Mouse (Mus musculus) cerebellum, postnatal 36 days (tissue): Measurements from ENCODE around the gene Camkk2.

Source experiments
- DNase-seq, 2 experiments: peaks; one replicate each; pipeline ENCODE4 v3.0.0; 2021 to 2022; ENCODE audit warnings: mixed read lengths in 2 of 2

Camkk2 gene

DNA sequence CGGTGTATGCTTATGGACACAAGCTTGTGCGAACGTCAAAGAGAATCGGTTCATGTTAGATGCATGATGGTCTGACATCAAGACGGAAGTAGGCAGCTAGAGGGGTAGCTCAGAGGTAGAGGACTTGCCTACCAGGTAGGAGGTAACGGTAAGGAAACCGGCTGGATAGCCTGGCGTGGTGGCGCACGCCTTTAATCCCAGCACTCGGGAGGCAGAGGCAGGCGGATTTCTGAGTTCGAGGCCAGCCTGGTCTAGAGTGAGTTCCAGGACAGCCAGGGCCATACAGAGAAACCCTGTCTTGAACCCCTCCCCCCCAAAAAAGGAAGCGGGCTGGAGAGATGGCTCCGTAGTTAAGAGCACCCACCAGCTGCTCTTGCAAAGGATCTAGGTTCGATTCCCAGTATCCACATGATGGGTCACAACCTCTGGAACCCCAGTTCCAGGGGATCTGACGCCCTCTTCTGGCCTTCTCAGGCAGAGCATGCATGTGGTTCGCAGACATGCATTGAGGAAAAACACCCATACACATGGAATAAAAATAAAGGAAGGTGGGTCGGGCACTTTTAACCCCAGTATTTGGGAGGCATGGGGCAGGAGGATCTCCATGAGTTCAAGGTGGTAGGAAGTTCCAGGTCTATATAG, 1.7 kb upstream of the Camkk2 start:
- no peak for DNase-seq

DNA sequence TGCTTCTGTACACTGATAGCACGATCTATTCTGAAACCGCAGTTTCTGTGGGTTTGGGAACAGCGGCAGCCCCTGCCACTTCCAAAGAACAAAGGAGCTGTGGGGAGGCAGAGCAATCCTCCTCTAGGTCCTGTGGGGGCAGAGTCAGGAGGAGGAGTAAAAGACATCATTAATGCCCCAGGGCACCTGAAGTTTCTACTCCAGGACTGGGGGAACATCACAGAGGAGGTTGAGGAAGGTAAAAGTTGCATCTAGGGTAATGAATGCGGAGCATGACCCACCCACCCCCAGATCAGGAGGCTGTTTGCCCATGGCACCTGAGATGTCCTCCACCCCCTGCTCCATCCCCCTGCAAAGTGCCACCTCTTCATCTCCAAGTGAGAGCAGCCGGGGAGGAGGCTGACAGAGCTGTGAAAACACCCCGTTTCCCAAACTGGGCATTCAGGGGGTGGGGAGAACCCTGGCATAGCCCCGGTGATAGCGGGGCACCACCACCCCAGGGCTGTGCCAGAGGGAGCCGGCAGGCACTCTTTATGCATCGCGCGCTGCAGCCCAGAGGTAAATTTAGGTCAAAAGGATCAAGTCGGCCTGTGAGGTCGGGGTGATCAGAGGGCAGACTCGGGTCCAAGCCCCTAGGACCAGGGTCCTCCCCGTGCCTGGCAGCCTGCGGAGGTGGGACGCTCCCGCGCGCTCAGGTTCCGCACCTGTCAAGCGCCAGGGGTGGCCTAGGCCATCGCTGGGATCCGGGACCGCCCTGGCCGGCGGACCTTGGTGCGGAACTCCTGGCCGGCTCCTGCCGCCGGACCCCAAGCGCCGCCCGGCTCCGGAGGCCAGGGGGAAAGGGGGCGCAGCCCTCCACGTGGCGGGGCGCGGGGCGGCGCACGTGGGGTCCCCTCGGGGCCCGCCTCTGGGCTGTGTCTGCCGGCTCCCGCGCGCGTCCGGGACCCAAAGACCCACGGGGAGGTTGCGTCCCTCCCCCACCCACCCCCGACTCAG, 680 bp downstream of the Camkk2 start:
- DNase-seq = peak; percentile 51 to 52

DNA sequence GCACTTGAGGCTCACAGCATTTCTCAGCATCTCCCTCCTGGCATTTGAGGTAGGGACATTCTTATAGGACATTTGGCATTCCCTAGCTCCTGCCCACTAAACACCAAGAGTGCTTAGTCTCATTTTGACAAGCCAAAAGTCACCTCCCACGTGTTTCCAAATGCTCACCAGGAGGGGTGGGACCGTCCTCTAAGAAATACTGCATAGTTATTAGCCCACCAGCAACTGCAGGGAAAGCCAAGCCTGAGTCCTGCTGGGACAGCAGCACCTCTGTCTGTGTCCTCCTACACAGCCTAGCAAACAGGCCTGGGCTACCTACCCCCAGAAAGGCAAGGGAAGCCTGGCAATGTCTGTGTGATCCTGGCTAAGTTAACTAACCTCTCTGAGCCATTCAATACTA, 1.9 kb downstream of the Camkk2 start:
- DNase-seq = no peak

DNA sequence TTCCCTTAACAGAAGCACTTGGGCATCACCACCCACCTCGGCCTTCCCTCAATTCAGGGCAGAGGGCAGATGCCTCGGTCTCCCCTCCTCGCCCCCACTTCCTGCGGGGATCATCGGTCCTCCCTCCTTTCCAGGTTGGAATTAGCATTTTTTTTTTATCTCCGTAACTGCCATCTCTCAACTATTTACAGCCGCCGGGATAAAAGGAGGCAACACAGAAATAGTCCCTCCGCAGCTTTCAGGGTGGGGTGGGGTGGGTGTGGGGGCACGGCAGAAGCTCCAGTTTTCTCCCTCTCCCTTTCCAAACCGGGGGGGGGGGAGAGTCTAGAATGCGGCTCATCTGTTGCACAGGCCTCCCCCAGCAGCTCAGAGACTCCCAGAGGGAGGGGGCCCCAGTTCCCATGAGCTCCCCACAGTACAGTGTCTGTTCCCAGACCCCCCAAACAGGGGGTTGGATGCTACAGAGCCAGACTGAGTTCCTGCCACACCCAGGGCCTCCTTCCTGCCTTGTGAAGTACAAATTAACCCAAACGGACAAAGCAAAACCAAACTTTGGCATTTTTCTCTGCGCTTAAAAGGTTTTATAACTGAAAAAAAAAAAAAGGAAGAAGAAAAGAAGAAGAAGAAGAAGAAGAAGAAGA, 3.4 kb downstream of the Camkk2 start:
- DNase-seq = no peak

DNA sequence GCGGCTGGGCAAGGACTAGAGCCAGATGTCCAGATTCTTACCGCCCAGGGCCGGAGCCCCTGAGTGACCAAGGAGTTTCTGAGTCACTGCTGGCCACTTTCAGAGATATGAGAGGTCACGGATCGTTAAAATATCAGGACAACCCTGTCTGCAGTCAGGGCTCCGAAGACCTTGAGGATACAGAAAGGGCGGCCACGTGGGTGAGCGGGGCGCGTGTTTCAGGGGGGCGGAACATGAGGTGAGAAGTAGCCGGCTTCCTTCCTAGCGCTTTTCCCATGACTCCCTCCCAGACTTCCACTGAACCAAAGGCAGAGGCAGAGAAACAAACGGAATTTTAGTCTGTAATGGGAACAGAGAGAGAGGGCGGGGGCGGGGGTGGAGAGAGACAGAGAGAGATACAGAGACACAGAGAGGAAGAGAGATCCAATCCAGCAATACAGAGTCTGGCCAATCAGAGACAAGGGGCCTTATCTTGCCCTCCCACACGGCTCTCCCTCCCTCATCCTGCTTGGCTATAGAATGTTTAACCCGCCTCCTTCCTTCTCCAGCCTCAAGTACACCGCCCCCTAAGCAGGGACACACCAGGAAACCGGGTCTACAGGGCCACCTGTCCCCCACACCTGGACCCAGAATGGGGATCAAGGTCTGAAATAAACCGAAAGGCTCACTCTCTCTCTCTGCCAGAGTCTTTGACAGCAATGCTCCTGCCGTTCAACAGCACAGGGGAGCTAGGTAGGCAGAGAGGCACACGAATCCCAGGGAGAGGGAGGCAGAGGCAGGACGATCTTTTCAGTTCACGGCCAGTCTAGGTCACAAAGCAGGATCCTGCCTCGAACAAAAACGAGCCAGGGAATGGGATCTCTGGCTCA, 4.2 kb downstream of the Camkk2 start:
- DNase-seq = no peak

DNA sequence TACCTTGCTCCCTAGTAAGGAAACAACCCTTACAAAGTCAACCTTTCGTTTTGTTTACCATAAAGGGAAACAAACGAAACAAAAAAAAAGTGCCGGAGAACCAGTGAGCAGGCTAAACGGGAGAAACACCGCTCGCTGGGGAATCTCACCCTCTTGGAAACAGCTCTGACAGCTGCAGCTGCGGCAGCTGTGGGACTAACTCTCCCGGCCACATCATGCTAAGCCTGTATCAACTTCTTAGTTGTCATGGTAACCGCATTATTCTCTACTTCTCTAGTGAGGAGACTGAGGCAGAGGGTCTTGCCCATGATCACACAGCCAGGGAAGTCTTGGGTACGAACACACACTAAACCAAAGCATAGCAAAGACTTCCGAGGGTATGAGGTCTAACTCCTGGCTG, 5.5 kb downstream of the Camkk2 start:
- DNase-seq = no peak

DNA sequence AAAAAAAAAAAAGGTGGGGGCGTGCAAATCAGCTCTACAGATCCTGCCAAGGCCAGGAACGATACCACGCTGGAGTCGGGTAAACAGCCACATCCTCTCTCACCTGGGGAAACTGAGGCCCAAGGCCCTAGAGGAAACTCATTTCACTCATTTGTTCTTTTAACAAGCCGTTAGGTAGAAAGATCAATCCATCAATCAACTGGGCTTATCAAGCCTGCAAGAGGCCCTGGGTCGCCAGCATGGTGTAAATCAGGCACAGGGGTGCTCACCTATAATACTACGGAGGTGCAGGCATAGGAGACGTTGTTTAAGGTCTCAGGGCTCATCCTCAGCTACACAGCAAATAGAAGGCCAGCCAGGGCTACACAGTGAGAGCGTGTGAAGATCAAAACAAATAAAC, 7.8 kb downstream of the Camkk2 start:
- DNase-seq = no peak

DNA sequence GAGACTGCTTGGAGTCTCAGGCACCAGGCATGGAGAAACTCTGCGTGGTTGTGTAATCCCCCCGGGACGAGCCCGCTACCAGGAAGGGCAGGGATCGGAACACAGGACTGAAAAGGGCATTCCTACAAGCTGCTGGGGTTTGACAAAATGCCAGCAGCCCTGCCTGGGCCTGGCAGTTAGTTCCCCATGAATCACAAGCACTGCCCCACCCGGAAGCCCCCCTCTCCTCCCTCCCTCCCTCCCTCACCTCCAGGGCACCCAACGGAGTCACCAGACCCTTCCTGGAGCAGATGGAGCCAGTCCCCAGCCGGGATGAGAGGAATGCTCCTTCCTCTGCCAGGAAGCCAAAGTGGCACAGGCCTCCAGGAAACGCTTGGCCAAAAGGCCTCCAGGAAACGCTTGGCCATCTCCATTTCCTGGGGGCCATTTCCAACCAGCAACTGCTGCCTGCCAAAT, 8.4 kb downstream of the Camkk2 start:
- peak; percentile 91 to 92 for DNase-seq

DNA sequence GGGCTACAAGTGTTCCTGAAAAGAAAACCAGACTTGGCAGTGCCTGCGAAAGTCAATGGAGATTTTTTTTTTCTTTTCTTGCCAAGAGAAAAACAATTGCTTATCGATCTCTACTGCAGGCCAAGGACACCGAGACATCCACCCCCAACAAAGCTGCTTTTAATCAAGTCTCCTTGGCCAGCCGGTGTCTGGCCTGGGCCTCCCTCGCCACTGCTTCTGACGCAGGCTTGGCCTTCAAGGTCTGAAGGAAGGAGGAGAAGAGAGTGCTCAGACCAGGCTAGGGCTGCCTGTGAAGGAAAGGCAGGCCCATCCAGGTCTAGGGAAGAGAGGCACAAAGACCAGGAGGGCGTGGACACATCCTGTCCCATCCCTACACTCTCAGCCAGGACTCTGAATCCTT, 8.9 kb downstream of the Camkk2 start:
- DNase-seq = peak in 1 of 2 experiments; percentile 38

DNA sequence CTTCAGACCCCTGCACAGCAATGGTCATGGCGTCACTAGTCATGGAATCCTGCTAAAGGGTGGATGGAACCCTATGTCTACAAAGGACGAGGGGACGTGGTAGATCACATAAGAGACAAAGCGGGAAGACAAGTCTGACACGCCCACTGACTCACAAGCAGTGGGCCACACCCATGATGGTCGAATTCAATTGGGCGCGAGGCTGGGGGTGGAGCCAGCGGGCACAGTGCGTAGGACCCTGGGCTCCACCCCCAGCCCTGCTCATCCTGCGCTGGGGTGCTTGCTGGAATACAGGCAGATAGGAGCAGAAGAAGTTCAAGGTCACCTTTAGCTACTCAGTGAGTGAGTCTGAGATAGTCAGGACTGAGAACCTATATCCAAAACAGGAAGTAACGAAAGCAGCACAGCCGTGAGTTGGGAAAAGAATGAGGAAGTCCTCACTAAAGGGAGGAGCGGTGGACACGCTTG, 10.1 kb downstream of the Camkk2 start:
- no peak for DNase-seq

DNA sequence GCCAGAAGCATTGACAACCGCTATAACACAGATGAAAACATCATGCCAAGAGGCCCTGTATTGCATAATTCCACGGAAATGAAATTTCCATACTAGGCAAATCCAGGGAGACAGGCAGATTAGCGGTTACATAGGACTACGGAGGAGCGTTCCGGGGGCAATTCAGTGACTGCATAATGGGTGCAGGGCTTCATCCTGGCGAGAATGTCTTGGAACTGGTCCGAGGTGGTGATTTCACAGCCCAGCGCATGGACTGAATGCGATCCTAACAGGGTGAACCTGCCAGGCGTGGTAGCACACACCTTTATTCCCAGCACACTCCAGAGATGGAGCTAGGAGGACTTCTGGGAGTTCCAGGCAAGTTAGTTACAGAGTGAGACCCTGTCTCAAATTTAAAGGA, 11.9 kb downstream of the Camkk2 start:
- DNase-seq = no peak

DNA sequence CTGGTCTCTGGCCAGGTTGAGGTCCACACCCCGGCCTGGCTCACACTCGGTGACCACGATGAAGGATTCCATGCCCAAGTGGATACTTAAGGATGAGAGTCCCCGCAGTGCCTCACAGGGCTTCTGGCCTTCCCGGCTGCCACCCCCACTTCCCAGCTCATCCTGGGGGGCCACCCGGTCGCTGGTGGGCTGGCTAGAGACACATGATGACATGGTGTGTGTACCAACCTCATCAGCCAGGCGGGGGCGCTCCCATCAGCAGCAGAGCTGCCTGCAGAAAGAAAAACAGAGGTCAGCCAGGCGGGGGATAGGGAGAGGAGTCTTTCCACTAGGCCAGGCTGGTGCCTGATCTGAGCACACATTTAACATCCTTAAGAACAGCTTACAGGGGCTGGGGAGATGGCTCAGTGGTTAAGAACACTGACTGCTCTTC, 15.2 kb downstream of the Camkk2 start:
- peak; percentile 70 to 81 for DNase-seq

DNA sequence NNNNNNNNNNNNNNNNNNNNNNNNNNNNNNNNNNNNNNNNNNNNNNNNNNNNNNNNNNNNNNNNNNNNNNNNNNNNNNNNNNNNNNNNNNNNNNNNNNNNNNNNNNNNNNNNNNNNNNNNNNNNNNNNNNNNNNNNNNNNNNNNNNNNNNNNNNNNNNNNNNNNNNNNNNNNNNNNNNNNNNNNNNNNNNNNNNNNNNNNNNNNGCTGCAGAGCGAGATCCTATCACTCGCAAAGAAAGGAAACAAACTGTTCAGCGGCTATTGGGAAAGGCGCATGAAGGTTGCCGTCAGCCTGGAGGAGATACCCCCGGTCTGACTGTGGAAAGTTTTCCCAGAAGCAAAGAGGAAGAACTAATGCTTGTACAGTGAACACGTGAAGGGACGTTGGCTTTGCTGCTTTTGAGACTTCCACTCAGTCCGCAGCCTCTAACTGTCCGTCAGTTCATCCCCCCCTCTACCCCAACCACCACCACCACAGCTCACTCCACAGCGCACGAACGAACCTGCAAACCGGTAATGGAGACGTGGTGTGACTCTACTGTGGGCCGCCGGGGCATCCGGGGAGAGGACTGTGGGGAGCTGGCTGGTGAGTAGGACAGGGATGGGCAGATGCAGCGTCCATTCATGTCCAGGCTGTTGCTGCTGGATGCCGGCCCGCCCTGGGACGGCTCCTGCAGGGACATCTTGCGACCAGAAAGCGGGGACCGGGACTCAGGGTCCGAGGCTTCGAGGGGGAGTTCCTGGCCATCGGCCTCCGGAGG, 15.8 kb downstream of the Camkk2 start:
- peak; percentile 51 to 52 for DNase-seq

DNA sequence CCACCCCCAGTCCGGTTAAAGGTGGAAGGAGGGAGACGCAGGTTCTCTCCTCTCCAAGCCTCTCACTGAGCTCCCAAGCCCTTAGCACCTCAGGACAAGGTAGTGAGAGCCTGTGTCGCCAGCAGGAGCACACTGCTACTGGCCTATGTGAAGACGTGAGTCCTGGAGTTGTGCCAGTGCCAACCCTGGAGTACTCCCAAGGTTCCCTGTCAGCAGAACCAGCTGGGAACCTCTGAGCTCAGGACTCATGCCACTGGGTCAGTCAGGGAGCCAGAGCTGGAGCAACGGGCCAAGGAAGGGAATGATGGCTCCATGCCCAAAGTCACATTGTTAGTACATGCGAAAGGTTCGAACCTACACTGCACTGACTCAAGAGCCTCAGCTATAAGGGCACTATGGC, 22.5 kb downstream of the Camkk2 start:
- peak; percentile 82 to 85 for DNase-seq

DNA sequence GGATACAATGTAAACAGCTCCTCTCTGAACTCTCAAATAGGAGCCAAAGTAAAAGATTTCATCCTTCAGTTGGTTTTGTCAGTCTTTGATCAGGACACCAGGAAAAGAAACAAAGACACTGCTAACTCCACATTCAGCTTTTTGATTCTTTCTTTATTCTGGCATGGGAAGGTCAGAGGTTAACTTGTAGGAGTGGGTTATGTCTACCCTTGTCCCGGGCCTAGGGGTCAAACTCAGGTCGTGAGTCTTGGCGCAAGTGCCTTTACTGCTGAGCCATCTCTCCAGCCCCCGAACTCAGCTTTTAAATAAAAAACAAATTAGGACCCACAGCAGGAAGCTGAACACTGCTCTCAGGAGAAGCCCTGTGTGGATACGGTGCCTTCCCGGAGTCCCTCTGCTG, 23.1 kb downstream of the Camkk2 start:
- no peak for DNase-seq

DNA sequence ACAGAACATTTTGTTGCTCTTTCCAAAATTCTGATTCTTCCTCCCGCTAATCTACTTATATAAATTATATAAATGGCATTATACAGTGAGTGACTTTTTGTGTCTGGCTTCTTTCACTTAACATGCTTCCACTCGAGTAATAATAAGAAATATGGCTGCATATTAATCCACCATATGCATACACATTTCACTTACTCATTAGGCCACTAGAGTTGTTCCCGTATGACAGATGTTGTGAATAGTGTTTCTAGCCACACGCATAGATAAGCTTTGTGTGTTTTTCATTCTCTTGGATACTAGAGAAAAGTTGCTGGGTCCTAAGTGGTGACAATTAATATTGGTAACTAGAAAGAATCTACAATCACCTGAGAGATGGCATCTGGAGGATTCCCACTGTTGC, 23.6 kb downstream of the Camkk2 start:
- DNase-seq = no peak

DNA sequence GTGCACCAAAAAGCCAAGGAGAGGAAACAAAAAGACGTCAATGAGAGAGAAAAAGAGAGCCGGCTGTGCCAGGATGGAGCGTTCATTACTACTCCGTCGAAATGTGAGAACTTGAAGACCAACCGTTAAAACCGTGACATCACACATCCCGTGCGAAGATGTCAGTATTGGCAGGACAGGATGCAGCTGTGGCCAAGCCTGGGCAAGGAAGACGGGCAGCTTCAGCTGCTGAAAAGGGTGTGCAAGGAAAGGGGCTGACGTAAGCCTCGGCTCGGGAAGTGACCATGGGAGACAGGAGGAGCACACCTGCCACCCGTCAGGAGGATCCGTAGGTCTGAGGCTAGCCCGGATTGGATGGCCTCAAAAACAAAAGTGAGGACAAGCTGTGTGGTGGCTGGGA, 24.7 kb downstream of the Camkk2 start:
- DNase-seq = no peak

DNA sequence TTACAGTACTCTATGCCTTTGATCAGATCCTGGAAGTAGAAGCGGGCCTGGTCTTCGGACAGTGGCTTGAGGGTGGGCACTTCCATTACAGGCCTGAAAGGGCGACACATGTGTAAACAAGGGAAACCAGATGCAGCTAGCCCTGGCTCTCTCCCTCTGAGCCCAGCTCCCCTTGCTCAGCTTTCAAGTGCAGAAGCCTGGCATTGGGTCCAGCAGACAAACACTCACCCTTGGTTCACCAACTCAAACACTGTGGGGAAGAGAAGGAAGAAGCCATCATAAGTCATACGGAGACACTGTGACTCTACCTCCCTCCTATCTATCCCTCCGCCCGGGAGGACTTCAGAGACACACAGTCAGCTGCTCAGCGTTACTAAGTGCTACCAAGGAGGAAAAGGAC, 31.3 kb downstream of the Camkk2 start:
- no peak for DNase-seq

DNA sequence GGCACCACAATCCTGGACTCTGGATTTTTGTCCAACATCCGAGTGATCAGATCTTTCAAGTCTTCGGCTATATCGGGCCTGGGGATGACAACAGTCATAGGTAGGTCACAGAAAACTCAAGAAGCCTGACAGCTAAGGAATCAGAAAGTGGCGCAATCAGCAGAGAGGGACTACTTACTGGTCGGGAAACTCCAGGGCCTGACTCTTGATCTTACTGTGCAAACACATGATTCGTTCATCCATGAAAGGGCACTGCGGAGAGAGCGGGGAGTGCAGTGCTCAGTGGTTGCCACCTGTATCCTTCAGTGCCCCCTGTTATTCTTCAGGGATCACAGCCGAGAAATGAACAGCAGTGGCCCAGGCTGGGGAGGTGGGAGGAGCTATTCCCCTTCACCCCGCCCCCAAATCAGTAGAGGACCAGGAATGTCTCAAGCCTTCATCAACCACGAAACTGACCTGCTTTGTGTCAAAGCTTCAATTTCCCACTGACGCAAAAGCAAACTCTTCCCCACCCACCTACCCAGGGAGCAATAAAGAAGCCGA, 35.3 kb downstream of the Camkk2 start:
- DNase-seq = no peak

DNA sequence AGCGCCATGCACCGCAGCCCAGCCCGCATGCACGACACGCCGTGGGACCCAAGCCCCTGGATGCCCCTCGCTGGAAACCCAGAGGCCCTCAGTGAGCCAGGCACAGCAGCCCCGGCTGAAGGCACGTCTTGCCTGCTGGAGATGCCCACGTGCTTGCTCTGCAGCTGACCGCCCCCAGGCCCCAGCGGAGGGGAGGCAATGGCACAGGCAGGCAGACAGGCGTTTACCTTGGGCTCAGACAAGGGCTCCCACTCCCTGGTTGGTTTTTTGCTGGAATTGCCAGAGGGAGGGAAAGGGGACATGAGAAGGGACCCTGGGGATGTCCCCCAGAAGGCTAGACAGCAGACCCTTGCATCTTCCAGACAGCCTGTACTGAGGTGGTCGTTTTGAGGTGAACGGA, 42.4 kb downstream of the Camkk2 start:
- DNase-seq = no peak

DNA sequence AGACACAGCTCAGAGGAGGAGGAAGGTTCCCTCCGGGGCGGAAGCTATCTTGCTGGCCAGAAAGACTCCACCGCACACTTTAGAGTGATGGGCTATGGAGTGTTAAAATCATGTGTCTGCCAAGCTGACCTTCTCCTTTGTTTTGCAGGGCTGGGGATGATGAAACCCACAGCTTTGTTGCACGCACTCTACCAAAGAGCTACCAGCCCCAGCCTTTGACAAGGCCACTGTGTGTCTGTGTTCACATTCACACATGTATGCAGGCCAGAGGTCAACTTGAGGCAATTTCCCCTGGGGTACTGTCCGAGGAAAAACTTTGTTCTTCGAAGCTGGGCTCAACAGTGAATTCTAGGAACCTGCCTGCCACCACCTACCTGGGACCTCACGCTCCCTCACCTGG, 43.4 kb downstream of the Camkk2 start:
- no peak for DNase-seq
